Comparison of ENCODE assay signal across 8 mouse cellular contexts in genomic region chr3:52100926-52101325, GRCm38 (mm10). TPM values are rescaled to one million over a fixed set of nuclear protein-coding genes. Genes with fewer than 3 reads are reported as not detected.
DNase-seq lines count a peak whose midpoint lies in the region; ATAC-seq lines count a peak whose summit lies in the region.

No protein-coding gene starts in this region.

- no peak overlapping the region for H3K9ac ChIP-seq in heart, embryonic 12.5 days
- no peak overlapping the region for H3K9ac ChIP-seq in liver, embryonic 16.5 days (ENCODE audit: low read depth, low read length)

- peaks cover 4% of the 10 kb centered on the region; the same call in 1 of the 2 replicates for H3K4me1 ChIP-seq in heart, embryonic 12.5 days (replicated peaks)
- peaks cover 24% of the 10 kb centered on the region for H3K4me1 ChIP-seq in hindbrain, embryonic 10.5 days (replicated peaks)
- H3K4me1 ChIP-seq in liver, embryonic 16.5 days (ENCODE audit: control insufficient read depth, low read depth, low read length) = peaks cover 2% of the 10 kb centered on the region

- no peaks in the 10 kb centered on the region for H3K36me3 ChIP-seq in heart, embryonic 12.5 days
- H3K36me3 ChIP-seq in hindbrain, embryonic 10.5 days = peaks cover 16% of the 10 kb centered on the region
- no peaks in the 10 kb centered on the region for H3K36me3 ChIP-seq in liver, embryonic 16.5 days (ENCODE audit: control insufficient read depth, insufficient read depth)

- DNase-seq in heart, postnatal 14 days = no peak
- DNase-seq in MN1 (ENCODE audit: low spot score) = peak; percentile 28
- no peak for DNase-seq in hindbrain, embryonic 10.5 days (ENCODE audit: low spot score)
- no peak for DNase-seq in layer of hippocampus, postnatal 14 days (ENCODE audit: low spot score in 2 of 2)

- H3K9me3 ChIP-seq in heart, embryonic 12.5 days (replicated peaks) = 0 out of 2 replicates have a peak, but pooled peaks cover 4% of the 10 kb centered on the region
- H3K9me3 ChIP-seq in hindbrain, embryonic 10.5 days = 0 out of 2 replicates have a peak, but pooled peaks cover 2% of the 10 kb centered on the region
- H3K9me3 ChIP-seq in liver, embryonic 16.5 days (replicated peaks; ENCODE audit: control insufficient read depth, low read length) = no peaks in the 10 kb centered on the region

- intact Hi-C loops in heart, postnatal 14 days (cut with DNase I) = loop anchor here (5.0 kb wide), 2 partner anchors 184 to 209 kb away; no protein-coding TSS in a partner anchor

- peak overlapping the region; percentile 97 for H3K4me2 ChIP-seq in heart, embryonic 12.5 days
- H3K4me2 ChIP-seq in liver, embryonic 16.5 days (ENCODE audit: low read depth, low read length) = peak overlapping the region; percentile 81

- no peak for ATAC-seq in heart, embryonic 12.5 days (ENCODE audit: insufficient number of reproducible peaks, low FRiP score)
- no peak for ATAC-seq in liver, embryonic 16.5 days (ENCODE audit: low read depth)
- ATAC-seq in activated CD4-positive, CD25-positive, alpha-beta regulatory T cell, adult 4 months = no peak
- ATAC-seq in monocyte, adult 5-6 weeks (replicated peaks; ENCODE audit: insufficient number of reproducible peaks, low FRiP score, low TSS enrichment, poor library complexity, severe bottlenecking) = no peak

- WGBS in heart, embryonic 12.5 days = 45% methylated on average over 9 of the region's 9 CpGs
- WGBS in hindbrain, embryonic 10.5 days = 53% methylated on average over 9 of the region's 9 CpGs
- 51% methylated on average over 9 of the region's 9 CpGs for WGBS in liver, embryonic 16.5 days (ENCODE audit: insufficient replicate concordance)

- no peaks in the 10 kb centered on the region for H3K27me3 ChIP-seq in heart, embryonic 12.5 days (replicated peaks)
- H3K27me3 ChIP-seq in hindbrain, embryonic 10.5 days (ENCODE audit: insufficient read depth, poor library complexity, severe bottlenecking) = no peaks in the 10 kb centered on the region
- H3K27me3 ChIP-seq in liver, embryonic 16.5 days (ENCODE audit: control insufficient read depth, insufficient read depth, low read depth, low read length) = peaks cover 3% of the 10 kb centered on the region; the same call in 1 of the 2 replicates

- H3K4me3 ChIP-seq in heart, embryonic 12.5 days = peak overlapping the region; percentile 89; the same call in 1 of the 2 replicates
- peak overlapping the region; percentile 75 for H3K4me3 ChIP-seq in hindbrain, embryonic 10.5 days
- H3K4me3 ChIP-seq in liver, embryonic 16.5 days (ENCODE audit: low read depth, low read length) = no peak overlapping the region; the same call in 1 of the 2 replicates

- no peak overlapping the region for H3K27ac ChIP-seq in heart, embryonic 12.5 days (ENCODE audit: poor library complexity, severe bottlenecking)
- H3K27ac ChIP-seq in hindbrain, embryonic 10.5 days = peak overlapping the region; percentile 99
- no peak overlapping the region for H3K27ac ChIP-seq in liver, embryonic 16.5 days (ENCODE audit: low read length)

RNA-seq across cellular contexts. Expression of gene Maml3, which starts 4.0 kb away (rescaled TPM):
- polyA plus RNA-seq in heart, embryonic 12.5 days (2016; fragmentation: Nextera tagmentation; extraction: Ambion mirVana) = 2.6 and 3.0 TPM in 2 replicates
- 1 to 10 TPM; 3.7 to 5.0 TPM for total RNA-seq in heart, postnatal 14 days (2021)
- 5.6 and 5.9 TPM in 2 replicates for polyA plus RNA-seq in hindbrain, embryonic 10.5 days (2016; fragmentation: Nextera tagmentation; extraction: Ambion mirVana)
- 0.78 and 0.84 TPM in 2 replicates for polyA plus RNA-seq in liver, embryonic 16.5 days (2015; fragmentation: Nextera tagmentation; extraction: Ambion mirVana)
- polyA plus RNA-seq in activated CD4-positive, CD25-positive, alpha-beta regulatory T cell, adult 4 months (2017; shearing (Covaris generic)) = under 1 TPM; 0.55 to 0.67 TPM
- 5.8 to 12.7 TPM (median 8.5 TPM) in 3 replicates for total RNA-seq in monocyte, adult 5-6 weeks (2017)
- 1 to 10 TPM; 7.4 to 8.5 TPM for total RNA-seq in layer of hippocampus, postnatal 14 days (2021)
